Mouse (Mus musculus): ENCODE results near the gene Ttll8. TPM values are rescaled to one million over a fixed set of nuclear protein-coding genes. Genes with fewer than 3 reads are reported as not detected.

The Ttll8 gene
- polyA plus RNA-seq (2015; fragmentation: Nextera tagmentation; extraction: Ambion mirVana): not detected in 2 replicates

DNA sequence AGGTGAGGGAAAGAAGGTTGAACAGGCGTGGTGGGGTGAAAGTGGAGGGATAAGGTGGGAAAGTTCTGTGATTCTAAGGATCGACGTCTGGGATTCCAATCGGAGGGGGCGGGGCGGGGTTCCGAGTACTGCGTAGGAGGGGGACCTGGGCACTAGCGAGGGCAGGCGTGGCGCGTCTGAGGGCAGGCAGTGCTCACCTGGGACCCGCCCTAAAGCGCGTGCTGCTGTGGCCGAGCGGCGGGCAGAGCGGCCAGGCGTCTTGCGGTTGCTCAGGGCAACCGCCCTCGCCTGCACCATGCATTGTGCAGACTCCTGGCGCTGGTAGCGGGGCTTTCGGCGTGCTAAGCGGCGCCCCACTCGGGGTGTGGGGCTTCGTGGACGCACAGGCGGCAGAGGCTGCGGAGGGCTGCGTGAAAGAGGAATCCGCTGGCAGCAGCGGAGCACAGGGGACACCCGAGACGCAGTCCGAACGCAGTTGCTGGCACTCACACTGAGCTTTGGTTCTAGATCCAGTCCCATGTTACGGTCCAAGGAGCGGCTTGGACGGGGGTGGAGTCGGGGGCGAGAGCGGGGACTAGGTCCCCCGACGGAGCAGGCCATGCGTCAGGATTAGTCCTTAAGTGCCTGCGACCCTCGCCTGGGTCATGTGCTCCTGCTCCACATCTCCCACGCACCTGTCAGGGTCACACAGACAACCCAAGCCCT is at the start of gene Ttll8:
Ttll8 (minus strand) TSS at position 51 of the 705 bp plus-strand sequence.

DNA sequence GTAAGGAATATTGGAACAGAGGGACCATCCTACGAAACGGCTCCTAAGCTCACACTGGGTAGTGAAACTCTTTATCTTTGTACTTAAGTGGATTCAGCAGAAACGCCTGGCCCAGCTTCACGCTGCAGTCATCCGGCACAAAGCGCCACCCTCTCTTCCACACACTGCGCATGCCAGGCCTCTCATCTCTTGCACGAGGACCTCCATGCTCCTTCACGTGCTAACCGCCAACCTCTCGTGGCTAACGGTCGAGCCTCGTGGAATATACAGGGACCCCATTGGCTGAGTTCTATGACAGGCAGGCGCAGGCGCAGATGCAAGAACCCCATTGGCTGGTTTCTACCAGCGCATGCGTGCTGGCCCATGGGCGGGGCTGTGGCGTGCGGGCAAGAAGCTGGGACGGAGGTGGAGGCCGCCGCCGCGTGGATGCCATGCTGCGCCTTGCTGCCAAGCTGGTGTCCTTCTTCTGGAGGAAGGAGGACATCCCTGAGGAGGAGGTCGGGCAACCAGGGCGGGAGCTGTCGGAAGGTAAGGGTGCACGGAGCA is 28.4 kb upstream of the Ttll8 start, which contains the start of gene Mov10l1:
Mov10l1 (plus strand) TSS at position 376 of the 546 bp plus-strand sequence.

DNA sequence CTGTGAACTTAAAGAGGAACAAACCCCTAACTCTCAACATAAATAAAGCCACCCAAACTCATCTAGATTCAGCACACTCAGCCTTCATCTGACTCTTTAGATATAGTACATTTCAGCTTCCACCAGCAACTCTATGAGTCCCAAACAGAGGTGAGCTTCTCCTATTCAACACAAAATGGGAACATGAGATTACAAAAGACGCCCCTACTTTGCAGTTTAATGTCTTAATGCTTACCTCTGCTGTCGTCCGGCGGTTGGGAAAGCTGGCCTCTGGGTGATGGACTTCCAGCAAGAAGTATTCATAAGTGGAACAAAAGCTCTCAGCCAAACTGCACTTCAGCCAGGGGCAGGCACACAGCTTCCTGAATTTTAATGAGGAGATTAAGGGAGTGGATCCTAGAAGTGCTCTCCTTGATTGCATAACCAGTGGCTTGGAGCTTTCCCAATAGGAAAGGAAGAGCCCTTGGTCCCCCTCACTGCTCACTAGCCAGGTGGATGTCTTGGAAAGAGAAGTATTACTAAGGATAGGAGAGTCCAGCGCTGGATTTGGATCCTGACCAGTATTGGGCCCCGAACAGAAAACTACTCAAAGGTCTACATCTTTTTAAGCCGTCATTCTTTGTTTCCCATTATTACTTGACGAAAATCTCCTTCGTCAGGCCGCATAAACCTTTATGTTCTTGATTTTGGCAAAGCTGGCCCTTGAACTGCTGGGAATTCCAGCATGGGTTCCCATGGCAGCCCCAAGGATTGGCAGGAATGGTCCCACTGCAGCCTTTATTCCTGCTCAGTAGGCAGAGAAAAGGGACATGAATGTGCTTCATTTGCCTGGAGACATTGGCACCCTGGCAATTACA is 24.3 kb upstream of the Ttll8 start, which contains the start of gene Mlc1:
Mlc1 (minus strand) TSS at position 727 of the 857 bp plus-strand sequence.

DNA sequence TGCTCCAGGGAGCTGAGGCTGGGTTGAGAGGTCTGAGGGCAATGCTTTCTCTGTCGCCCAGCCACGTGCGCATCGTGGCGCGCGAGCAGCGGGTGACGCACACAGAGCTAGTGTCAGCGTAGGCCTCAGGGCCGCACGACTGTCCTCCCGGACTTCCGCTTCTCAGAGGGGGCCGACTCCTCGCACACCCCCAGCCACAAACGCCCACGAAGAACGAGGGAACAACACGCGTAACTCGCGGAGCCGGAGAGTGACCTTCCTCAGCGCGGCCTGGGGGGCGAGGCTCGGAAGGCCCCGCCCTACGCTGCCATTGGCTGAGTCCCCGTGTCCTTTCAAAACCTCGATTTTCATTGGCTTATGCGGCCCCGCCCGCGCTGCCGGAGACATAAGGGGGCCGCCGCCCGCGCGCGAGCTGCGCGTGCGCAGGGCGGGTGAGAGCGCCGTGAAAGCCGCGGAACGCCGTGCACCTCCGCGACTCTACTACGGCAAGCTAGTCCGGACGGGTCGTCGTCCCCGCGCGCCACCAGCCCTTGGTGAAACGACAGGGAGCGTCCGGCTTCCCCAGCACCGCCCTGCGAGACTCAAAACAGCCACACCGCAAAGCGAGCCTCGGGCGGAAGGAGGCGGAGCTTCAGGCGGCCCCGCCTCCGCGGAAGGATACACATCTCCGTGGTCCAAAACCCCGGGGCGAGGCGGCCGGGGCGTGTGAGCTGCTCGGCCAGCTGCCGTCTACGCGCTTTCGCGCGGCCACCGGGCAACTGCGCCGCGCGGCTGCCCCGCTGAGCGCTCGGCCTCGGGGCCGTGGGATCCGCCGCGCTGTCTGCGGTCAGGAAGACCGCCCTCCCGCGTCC is 92.2 kb downstream of the Ttll8 start, which contains the start of gene Pim3:
Pim3 (plus strand) TSS at position 415 of the 851 bp plus-strand sequence.

Other genes with a start within 250 kb of the Ttll8 start
- gene Brd1, start 220.2 kb downstream of the Ttll8 start, polyA plus RNA-seq (2015; fragmentation: Nextera tagmentation; extraction: Ambion mirVana): 8.4 and 11.6 TPM in 2 replicates
- gene Zbed4, start 202.8 kb downstream of the Ttll8 start, polyA plus RNA-seq (2015; fragmentation: Nextera tagmentation; extraction: Ambion mirVana): 3.5 and 4.4 TPM in 2 replicates
- 8.0 and 8.1 TPM in 2 replicates for gene Alg12, start 135.1 kb downstream of the Ttll8 start, polyA plus RNA-seq (2015; fragmentation: Nextera tagmentation; extraction: Ambion mirVana)
- gene Creld2, start 134.8 kb downstream of the Ttll8 start, polyA plus RNA-seq (2015; fragmentation: Nextera tagmentation; extraction: Ambion mirVana): 37.9 and 41.1 TPM in 2 replicates
- 30.5 and 37.7 TPM in 2 replicates for gene Pim3, start 92.2 kb downstream of the Ttll8 start, polyA plus RNA-seq (2015; fragmentation: Nextera tagmentation; extraction: Ambion mirVana)
- not detected in 2 replicates for gene Mlc1, start 24.6 kb upstream of the Ttll8 start, polyA plus RNA-seq (2015; fragmentation: Nextera tagmentation; extraction: Ambion mirVana)
- gene Mov10l1, start 28.5 kb upstream of the Ttll8 start, polyA plus RNA-seq (2015; fragmentation: Nextera tagmentation; extraction: Ambion mirVana): 0.10 TPM in 1 of 2 replicates, not detected in the other
- 0.24 and 0.30 TPM in 2 replicates for gene Panx2, start 105.3 kb upstream of the Ttll8 start, polyA plus RNA-seq (2015; fragmentation: Nextera tagmentation; extraction: Ambion mirVana)
- 32.1 and 35.5 TPM in 2 replicates for gene Trabd, start 120.7 kb upstream of the Ttll8 start, polyA plus RNA-seq (2015; fragmentation: Nextera tagmentation; extraction: Ambion mirVana)
- gene Selenoo, start 134.7 kb upstream of the Ttll8 start, polyA plus RNA-seq (2015; fragmentation: Nextera tagmentation; extraction: Ambion mirVana): 12.3 and 12.6 TPM in 2 replicates
- 5.0 and 5.2 TPM in 2 replicates for gene Tubgcp6, start 168.7 kb upstream of the Ttll8 start, polyA plus RNA-seq (2015; fragmentation: Nextera tagmentation; extraction: Ambion mirVana)
- 11.7 and 14.0 TPM in 2 replicates for gene Hdac10, start 174.3 kb upstream of the Ttll8 start, polyA plus RNA-seq (2015; fragmentation: Nextera tagmentation; extraction: Ambion mirVana)
- gene Mapk12, start 186.3 kb upstream of the Ttll8 start, polyA plus RNA-seq (2015; fragmentation: Nextera tagmentation; extraction: Ambion mirVana): 6.3 and 6.7 TPM in 2 replicates
- 2.8 and 3.0 TPM in 2 replicates for gene Mapk11, start 195.2 kb upstream of the Ttll8 start, polyA plus RNA-seq (2015; fragmentation: Nextera tagmentation; extraction: Ambion mirVana)
- gene Plxnb2, start 226.4 kb upstream of the Ttll8 start, polyA plus RNA-seq (2015; fragmentation: Nextera tagmentation; extraction: Ambion mirVana): 109 and 111 TPM in 2 replicates
- 3.4 and 4.0 TPM in 2 replicates for gene Dennd6b, start 242.1 kb upstream of the Ttll8 start, polyA plus RNA-seq (2015; fragmentation: Nextera tagmentation; extraction: Ambion mirVana)